Mouse (Mus musculus): ENCODE data around the gene Usp3.

GRCm38 (mm10) chr9:66604349-66605206 lies 11.6 kb upstream of the Usp3 start:
- TF ChIP-seq CTCF (IDR thresholded peaks at IDR 0.05; ENCODE audit: borderline replicate concordance, insufficient read depth, low read depth, low read length) = no peak
- TF ChIP-seq POLR2A (IDR thresholded peaks at IDR 0.05; ENCODE audit: borderline replicate concordance, insufficient read depth, low read length) = no peak

Measured in cerebellum, adult 2 months (tissue).